Mouse (Mus musculus) left cerebral cortex, postnatal 14 days (tissue): Measurements from ENCODE around the gene Htatip2. TPM values are rescaled to one million over a fixed set of nuclear protein-coding genes. Genes with fewer than 3 reads are reported as not detected.

Experiments
- DNase-seq, 2 experiments: peaks; one replicate each; pipeline ENCODE4 v3.0.0; 2021 to 2022; ENCODE audit warnings: low spot score in 2 of 2, mixed read lengths in 1 of 2
- intact Hi-C: fragments of 180-260 bp; cut with DNase I; formaldehyde crosslinking; loops from one replicate; pipeline ENCODE4 v1.15.1; 2025
- long read RNA-seq, 2 experiments: library from polyadenylated mRNA; stranded (forward); transcript quantifications; one replicate each; pipeline ENCODE4 v2.0.0; 2021
- total RNA-seq, 2 experiments: library from RNA; stranded (reverse); gene quantifications; 2 replicates each; pipeline ENCODE4 v1.2.3; 2021

Gene Htatip2
- total RNA-seq: 1 to 10 TPM; 8.5 to 8.9 TPM
- long read RNA-seq, experiment 1, partial matches to known transcripts: 7 of 13 reads
- long read RNA-seq, experiment 1, other reads (novel, unspliced or antisense): 2 of 13 reads
- long read RNA-seq, experiment 2, partial matches to known transcripts: 1 of 7 reads
- long read RNA-seq, experiment 2, other reads (novel, unspliced or antisense): 4 of 7 reads

DNA sequence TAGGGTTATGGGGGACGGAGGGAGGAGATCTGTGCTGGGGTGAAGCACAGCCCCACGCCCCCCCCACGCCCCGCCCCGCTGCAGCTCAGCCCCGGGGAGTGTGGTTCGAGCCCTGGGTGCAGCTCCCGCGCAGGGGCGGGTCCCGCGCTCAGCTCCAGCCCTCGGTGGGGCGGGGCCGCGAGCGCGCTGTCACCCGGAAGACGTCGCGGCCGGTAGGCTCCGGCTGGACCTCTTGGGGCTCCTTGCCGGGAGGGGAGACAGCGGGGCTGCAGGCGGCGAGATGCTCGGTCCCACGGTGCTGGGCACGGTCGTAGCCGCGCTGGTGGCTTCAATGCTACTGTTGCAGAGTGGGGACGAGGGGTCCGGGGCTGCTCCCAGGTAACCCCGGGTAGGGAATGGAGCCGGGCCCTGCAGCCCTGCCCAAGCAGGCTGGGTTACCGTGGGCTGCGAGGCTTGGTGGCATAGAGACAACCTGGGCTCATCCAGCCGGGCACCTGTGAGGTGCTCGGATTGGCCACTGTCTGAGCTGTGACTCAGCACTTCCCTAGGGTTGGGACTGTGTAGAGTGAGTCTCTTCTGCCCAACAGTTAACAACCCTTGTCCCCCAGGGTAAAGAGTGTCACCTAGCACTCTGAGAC is at the start of gene Htatip2:
Gene Htatip2, plus strand, starts transcription at position 182 of the 638 bp plus-strand sequence.
- no peak for DNase-seq
- intact Hi-C loops: loop anchor here (10.0 kb wide), 2 partner anchors 294 to 1676 kb away; no protein-coding TSS in a partner anchor

DNA sequence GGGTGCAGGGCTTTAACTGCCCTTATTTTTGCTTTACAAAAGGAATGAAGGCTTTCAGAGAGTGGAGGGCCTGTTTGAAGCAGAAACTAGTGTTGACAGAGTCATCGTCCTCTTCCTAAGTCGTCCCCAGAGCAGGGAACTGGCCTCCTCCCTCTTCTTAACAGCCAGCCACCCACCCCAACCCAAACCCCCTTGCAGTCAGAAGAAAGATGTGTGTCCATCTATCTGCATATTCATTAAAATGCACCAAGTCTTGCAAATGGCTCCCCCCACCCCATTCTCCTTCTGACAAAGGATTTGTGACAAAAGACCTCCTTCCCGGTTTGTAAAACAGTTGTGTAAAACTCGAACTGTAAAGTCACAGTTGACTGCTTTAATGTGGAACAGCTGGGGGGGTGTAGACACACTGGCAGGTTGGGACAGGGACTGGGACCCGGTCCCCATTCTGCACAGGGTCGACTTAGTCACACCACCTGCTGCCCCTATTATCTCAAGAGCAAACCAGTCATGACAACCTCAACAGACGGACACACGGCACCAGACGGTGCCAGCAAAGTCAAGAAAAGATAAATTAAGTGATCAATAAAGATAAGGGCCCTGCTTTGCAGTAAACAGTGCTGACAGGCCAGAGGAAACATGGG is 49.4 kb upstream of the Htatip2 start:
- intact Hi-C loops: no loop called here
- DNase-seq: no peak

DNA sequence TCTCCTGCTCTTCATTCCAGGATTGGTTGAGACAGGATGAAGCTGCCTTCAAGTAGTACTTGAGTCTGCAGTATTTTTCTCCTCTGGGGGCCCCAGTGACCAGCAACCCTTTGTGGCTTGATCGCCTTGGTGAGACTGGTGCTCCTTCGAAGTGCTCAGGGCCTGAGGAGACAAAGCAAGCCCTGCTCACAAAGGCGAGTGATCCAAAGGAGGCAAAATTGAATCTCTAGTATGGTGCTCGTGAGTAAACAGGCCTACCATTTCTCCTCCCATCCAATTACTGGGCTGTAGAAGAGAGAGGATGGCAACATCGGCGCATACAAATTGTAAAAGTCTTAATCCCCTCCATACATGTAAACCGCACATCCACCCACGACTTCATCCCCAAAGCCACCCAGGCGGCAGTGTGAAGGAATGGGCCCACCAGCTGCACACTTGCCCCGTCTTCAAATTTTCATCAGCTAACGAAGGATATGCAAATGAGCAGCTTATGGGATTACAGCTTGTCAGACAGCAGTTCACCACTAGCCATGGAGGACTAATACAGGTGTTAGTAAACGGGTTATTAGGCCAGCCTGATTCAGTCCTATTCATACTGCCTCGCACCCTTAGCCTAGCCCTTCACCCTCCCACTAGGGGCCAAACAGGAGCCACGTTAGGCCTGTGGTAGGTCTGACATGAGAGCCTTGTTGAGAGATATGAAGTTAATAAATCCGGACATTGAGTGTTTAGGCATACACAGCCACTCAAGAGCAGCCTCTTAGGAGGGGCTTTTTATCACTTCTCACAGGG is 40.8 kb upstream of the Htatip2 start:
- no peak for DNase-seq
- intact Hi-C loops: no loop called here

DNA sequence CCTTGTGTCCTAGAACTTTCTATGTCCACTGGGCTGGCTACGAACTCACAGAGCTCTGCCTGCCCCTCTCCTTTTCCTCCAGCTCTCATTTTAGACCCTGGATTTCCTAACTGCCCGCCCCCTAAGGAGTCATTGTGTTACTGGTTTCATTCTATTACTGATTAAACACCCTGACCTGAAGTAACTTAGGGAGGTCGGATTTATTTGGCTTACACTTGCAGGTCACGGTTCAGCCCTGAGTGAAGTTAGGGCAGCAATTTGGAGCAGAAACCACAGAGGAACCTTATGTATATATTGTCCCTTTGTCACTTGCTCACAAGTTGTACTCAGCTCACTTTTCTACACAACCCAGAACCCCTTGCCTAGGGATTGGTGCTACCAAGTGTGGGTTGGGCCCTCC is 24.6 kb upstream of the Htatip2 start:
- no peak for DNase-seq
- intact Hi-C loops: no loop called here

DNA sequence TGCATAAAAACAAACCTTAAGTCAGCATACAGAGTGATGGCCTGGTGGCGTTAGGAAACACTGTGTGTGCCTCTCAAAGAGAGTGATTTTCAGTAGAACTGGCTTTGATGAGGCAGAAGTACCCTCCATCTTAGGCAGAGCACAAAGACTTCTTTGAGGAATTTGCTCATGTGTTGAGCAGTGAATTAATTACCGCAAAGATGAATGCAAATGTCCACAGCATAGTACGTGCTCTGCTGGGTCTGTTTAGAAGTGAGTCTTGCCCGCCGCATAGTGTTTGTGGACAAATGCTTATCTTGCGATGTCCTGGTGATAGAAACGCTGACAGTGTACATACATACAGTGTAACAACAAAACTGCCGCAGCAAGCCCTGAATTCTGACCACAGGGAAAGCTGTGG is 19.5 kb upstream of the Htatip2 start:
- DNase-seq: no peak
- intact Hi-C loops: no loop called here

DNA sequence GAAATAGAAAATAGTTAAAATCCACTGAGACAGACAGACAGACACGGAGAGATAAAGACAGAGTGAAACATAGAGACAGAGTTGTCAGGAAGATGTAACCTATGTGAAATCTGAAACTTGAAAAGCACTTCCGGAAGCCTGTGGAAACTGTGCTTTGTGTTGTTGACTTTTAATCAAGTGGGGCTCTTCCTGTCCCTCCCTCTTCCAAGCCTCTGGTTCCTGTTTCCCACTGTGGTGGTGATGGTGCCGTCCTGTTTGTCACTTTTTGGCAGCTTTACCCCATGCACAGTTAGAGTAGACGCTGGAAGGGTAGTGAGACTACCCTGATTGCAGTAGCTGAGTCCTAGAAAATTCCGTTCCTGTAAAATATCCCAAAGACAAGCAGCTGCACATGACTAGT is 17.4 kb upstream of the Htatip2 start:
- intact Hi-C loops: no loop called here
- DNase-seq: no peak

DNA sequence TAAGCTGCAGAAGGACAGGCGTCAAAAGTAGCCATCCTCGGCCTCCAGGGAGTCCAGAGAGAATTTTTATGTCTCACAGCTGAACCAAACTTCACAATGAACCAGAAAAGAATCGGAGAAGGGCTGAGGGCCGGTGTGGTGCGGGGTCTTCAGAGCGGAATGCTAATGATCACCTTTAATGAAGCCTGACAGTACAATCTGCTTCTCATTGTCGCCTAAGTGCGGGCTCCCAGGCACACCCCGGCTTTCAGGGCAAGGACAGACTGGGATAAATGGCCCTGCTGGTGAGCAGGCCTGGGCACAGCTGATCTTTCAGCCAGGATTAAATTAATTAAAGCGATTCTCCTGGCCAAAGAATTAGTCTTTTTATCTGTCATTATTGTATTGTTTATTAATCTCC is 17.0 kb upstream of the Htatip2 start:
- intact Hi-C loops: no loop called here
- DNase-seq: no peak

DNA sequence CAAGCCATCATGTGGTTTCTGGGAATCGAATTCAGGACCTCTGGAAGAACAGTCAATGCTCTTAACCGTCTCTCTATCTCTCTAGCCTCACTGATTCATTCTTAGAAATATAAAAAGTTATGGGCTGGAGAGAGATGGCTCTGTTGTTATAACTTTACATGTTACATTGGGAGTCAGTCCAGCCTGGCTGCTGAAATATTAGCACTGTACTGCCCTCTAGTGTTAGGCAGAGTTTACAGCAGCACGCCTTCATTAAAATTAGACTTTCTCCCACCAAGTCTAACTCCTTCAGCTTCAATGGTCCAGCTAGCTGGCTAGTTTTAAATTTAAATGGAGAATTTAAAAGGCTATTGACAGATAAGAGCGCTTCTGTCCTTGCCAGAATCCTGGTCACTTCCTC is 7.8 kb upstream of the Htatip2 start:
- peak; percentile 64 to 65 for DNase-seq
- intact Hi-C loops: loop anchor here (2.0 to 10.0 kb wide), 3 partner anchors 134 to 1684 kb away; no protein-coding TSS in a partner anchor

DNA sequence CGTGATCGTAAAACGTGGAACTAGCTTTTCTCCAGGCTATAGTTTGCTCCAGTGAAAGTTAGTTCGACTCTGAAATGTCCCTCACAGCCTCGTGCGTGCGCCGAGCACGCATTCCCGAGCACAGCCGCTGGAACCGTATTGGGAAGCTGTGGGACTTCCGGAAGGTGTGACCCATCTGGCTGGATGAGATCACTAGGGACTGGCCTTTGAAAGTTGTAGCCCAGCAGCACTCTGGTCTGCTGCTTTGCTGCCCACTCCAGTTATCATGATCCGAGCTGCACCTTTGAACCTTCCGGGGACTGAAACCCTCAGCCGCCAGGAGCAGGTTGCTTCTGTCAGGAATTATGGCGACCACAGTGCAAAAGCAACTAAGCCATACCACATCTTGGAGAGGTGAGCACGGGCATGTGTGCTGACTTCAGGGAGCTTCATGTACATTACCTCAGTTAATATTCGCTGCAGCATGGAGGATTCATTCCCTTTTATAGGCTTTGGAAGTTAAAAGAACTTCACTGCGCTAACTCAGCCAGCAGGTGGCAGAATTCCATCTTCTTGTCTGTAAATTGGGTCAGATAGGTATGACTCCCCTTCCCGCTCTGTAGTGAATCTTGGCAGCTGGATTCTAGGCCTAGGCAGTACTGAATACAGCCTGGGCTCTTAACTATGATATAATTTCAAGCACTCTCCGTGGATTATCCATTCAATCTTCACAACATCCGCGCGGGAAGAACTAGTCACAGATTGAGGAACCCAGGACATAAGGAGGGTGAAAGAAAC is 6.0 kb upstream of the Htatip2 start:
- intact Hi-C loops: loop anchor here (10.0 kb wide), 2 partner anchors 288 to 1682 kb away; no protein-coding TSS in a partner anchor
- peak; percentile 51 to 55 for DNase-seq

DNA sequence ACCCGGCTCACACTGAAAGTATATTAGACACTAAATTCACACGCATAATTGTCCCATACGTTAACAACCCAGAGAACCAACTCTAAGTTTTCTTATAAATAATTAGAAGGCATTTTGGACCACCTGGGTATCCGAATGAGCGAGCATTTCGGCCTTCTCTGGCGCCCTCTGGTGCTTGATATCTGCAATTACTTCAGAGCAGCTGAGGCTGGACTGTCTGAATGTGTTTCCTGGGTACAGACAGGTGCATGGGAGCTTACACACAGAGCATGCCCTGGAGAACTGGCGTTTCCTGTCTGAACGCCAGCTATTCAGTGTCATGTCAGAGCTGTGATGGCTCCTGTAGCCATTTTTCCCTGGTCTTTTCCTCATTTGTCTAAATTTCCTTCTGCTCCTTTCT is 4.1 kb upstream of the Htatip2 start:
- intact Hi-C loops: loop anchor here (10.0 kb wide), 2 partner anchors 290 to 1680 kb away; no protein-coding TSS in a partner anchor
- DNase-seq: peak; percentile 50 to 63

DNA sequence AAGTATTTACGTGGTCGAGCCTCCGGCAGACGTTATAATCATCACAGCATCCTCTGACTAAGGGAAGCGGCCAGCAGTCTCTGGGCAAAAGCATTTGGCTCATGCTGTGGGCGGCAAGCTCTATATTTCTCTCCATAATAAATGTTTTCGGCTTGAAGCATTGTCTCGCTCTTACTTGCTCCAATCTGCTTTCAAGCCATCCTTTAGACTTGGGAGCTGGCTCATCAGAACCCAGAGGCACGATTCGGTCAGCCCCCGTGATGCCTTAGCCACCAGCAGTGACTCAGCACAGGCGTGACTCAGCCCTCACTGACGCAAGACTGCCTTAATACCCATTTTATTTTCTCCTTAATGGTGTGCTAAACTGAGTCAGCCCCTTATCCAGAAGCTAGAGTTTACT is 3.7 kb downstream of the Htatip2 start:
- intact Hi-C loops: no loop called here
- peak; percentile 43 to 63 for DNase-seq

DNA sequence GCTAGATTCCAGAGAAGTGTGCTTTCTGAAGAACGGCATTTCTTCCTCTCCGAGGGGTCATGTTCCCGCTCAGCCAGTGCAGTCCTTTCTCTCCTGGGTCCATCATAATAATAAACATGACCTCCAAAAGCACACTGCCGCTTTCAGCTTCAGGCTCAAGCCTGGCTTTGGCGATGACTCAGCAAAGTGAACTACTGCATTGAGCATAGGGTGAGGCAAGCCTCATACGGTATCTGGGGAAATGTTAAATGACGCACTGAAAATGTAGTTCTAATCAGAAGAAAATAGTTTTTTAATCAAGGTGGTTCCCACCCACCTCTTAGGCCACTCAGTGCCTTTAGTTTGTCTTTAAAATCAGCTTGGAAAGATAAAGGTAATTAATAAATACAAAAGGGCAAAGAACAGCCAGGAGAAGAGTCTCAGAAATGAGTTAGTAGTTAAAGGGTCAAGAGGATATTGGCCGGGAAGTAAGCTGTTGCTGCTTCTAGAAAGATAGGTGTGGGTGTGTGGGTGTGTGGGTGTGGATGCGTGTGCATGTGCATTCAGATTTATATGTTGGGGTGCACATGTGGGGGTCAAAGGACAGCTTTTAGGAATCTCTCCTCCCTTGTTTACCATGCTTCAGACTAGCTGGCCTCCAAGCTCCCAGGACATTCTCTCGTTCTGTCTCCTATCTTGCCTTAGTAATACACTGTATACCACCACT is 5.2 kb downstream of the Htatip2 start:
- intact Hi-C loops: no loop called here
- no peak for DNase-seq

DNA sequence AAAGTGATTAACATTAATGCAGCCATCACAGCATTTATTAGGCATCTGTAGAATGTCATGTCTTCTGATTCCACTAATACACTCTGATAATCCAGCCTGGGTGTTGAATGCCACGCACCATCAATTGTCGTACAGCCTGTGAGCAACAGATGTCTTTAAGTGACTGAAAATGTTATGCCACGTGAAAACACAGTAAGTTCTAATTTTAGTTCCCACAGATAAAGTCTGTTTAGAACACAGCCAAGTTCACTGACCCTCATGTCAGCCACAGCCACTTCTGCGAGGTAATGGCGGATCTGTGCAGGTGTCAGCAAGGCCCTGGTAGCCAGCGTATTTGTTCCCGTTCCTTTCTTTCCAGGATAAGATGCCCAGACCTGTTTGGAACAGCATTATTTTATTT is 7.3 kb downstream of the Htatip2 start:
- DNase-seq: no peak
- intact Hi-C loops: no loop called here

DNA sequence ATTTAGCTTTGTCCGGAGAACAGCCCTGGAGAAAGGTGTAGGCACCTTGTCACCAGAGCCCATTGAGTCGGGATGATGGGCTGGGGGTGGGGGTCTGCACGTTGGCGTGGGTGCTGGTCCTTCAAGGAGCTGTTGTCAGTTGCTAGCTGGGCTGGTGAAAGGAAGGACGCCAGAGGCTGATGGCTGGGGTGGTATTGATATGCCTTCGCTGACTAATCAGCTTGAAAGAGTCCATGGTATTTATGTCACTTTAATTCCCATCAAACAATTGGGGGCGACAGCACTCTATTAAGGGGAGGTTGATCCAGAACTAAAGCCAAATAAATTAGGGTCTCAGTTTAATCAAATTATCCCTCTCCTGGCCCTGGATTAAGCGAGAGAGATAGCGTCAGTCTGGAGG is 9.6 kb downstream of the Htatip2 start:
- intact Hi-C loops: no loop called here
- no peak for DNase-seq

DNA sequence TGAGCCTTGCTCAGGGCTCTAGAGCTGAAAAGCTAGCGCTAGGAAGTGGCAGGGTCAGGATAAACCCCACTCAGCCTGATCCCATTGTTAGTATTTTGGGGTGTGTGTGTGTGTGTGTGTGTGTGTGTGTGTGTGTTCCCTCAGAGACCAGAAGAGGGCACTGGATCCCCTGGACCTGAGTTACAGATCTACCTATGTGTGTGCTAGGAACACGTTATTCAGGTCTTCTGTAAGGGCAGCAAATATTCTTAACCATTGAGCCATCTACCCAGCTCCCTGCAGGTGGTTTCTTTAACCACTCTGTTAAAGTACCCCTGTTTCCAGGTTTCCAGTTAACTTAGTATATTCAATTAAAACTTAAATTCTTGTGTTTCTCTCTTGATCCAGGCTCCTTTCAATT is 15.5 kb downstream of the Htatip2 start:
- intact Hi-C loops: no loop called here

DNA sequence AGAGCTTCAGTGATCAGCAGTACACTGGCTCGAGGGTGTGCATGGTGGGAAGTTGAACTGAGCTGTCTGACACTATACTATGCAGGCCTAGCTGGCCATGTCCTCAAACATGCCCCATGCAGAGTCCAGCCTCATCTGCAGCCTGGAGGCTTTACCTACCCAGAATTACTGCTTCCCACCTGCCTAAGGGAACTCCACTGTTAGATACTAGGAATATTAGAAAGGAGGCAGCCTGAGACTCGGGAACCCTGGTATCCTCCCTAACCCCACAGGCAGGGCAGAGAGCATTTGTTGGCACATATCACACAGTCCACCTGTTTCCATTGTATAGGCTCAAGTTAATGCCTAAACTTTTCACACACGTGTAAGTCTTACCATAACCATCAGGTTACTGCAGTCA is 18.7 kb downstream of the Htatip2 start:
- intact Hi-C loops: no loop called here
- no peak for DNase-seq

More for the DNA sequence above, 15.5 kb downstream of the Htatip2 start:
- DNase-seq: no peak

DNA sequence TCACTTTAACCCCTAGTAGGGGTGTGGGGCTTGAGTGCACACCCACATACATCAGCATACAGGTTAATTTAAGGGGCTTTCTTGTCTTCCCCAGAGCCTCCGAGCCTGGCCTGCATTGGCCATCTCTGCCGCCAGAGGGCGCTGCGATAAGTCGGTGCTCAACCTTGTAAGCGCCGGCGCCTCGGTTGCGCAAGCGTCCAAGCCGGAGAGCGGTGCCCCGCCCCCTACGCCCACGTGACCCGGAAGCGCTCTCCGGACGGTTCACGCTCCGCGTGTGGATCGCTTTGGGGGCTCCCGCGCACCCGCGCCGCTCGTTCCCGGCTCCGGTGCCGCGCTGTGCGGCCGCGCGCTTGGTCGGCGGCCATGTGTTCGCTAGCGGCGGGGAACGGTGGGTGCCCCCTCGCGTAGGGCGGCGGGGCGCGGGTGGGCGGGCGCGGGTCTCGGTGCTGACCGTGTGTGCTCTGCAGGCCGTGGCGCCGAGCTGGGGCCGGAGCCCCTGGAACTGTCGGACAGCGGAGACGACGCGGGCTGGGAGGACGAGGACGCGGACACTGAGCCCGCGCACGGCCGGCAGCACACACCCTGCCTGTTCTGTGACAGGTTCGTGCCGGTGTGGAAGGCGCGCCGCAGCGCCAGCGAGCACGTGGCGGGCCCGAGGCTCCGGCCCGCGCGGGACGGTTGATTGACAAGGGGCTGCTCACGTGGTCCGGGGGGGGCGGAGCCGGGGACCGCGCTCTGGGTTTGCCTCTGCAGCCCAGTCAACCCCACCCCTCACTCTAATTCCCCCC is 19.4 kb downstream of the Htatip2 start, which contains the start of gene Prmt3:
Gene Prmt3, plus strand, starts transcription at position 233 of the 788 bp plus-strand sequence.
- peak; percentile 99 for DNase-seq
- intact Hi-C loops: loop anchor here (1.0 kb wide), 1 partner anchor 145 kb away; no protein-coding TSS in a partner anchor
